Mouse (Mus musculus): ENCODE measurements around the gene Rmi2. TPM values are rescaled to one million over a fixed set of nuclear protein-coding genes. Genes with fewer than 3 reads are reported as not detected.
"Not testable (repeated sequence)": the region's sequence is repeated elsewhere in the genome, so short reads cannot be mapped to it uniquely, and the experiment has no call there.

Rmi2 gene
- total RNA-seq (2021), result under 1 TPM; 0.29 to 0.48 TPM
- long read RNA-seq, partial matches to known transcripts, result 0 of 1 reads
- long read RNA-seq, other reads (novel, unspliced or antisense), result 0 of 1 reads

GRCm38 (mm10) chr16:10834911-10835587 lies at the start of gene Rmi2:
TSS of gene Rmi2 (plus strand) at chr16:10835059.
- peak; percentile 74 to 86 for DNase-seq (ENCODE audit: low spot score in 2 of 2)

GRCm38 (mm10) chr16:10785371-10786231 lies 49.3 kb upstream of the Rmi2 start, which contains the start of gene Socs1:
TSS of gene Socs1 (minus strand) at chr16:10785536.
- DNase-seq (ENCODE audit: low spot score in 2 of 2), result peak; percentile 74 to 82

GRCm38 (mm10) chr16:10786288-10786687 lies 48.6 kb upstream of the Rmi2 start:
- peak; percentile 80 to 83 for DNase-seq (ENCODE audit: low spot score in 2 of 2)

GRCm38 (mm10) chr16:10786782-10787547 lies 47.9 kb upstream of the Rmi2 start:
- DNase-seq (ENCODE audit: low spot score in 2 of 2), result no peak

GRCm38 (mm10) chr16:10787548-10788058 lies 47.3 kb upstream of the Rmi2 start:
- no peak for DNase-seq (ENCODE audit: low spot score in 2 of 2)

GRCm38 (mm10) chr16:10788271-10788670 lies 46.6 kb upstream of the Rmi2 start, which contains the start of gene Tnp2:
TSS of gene Tnp2 (minus strand) at chr16:10788660.
- no peak for DNase-seq (ENCODE audit: low spot score in 2 of 2)

GRCm38 (mm10) chr16:10788866-10789265 lies 46.0 kb upstream of the Rmi2 start:
- no peak for DNase-seq (ENCODE audit: low spot score in 2 of 2)

- no peak for DNase-seq (ENCODE audit: low spot score in 2 of 2)
These were observed 44.2 kb upstream of the Rmi2 start, which contains the start of gene Prm3 for GRCm38 (mm10) chr16:10790702-10791101. TSS of gene Prm3 (minus strand) at chr16:10790914.

- no peak for DNase-seq (ENCODE audit: low spot score in 2 of 2)
These were observed 38.8 kb upstream of the Rmi2 start, which contains the start of gene Prm2 for GRCm38 (mm10) chr16:10796034-10796433. TSS of gene Prm2 (minus strand) at chr16:10796134.

- not testable (repeated sequence) for DNase-seq (ENCODE audit: low spot score in 2 of 2)
These were observed 32.4 kb upstream of the Rmi2 start for GRCm38 (mm10) chr16:10802420-10802819.

GRCm38 (mm10) chr16:10805789-10806527 lies 28.9 kb upstream of the Rmi2 start, which contains the start of gene Prm1:
TSS of gene Prm1 (minus strand) at chr16:10805839.
- no peak for DNase-seq (ENCODE audit: low spot score in 2 of 2)

GRCm38 (mm10) chr16:10810376-10810775 lies 24.5 kb upstream of the Rmi2 start:
- DNase-seq (ENCODE audit: low spot score in 2 of 2), result no peak

GRCm38 (mm10) chr16:10812865-10813371 lies 21.9 kb upstream of the Rmi2 start, which contains the start of gene Gm11172:
TSS of gene Gm11172 (plus strand) at chr16:10812915.
- DNase-seq (ENCODE audit: low spot score in 2 of 2), result no peak

GRCm38 (mm10) chr16:10813726-10814125 lies 21.1 kb upstream of the Rmi2 start:
- DNase-seq (ENCODE audit: low spot score in 2 of 2), result no peak

- no peak for DNase-seq (ENCODE audit: low spot score in 2 of 2)
These were observed 20.0 kb upstream of the Rmi2 start for GRCm38 (mm10) chr16:10814864-10815263.

- no peak for DNase-seq (ENCODE audit: low spot score in 2 of 2)
These were observed 16.2 kb upstream of the Rmi2 start for GRCm38 (mm10) chr16:10818579-10819135.

- DNase-seq (ENCODE audit: low spot score in 2 of 2), result no peak
These were observed 14.9 kb upstream of the Rmi2 start for GRCm38 (mm10) chr16:10819966-10820365.

GRCm38 (mm10) chr16:10821387-10821786 lies 13.5 kb upstream of the Rmi2 start:
- DNase-seq (ENCODE audit: low spot score in 2 of 2), result no peak

GRCm38 (mm10) chr16:10824536-10824935 lies 10.3 kb upstream of the Rmi2 start:
- no peak for DNase-seq (ENCODE audit: low spot score in 2 of 2)
